Mouse (Mus musculus): Measurements from ENCODE around the gene Fancg. TPM values are rescaled to one million over a fixed set of nuclear protein-coding genes. Genes with fewer than 3 reads are reported as not detected.
"Not testable (repeated sequence)": the region's sequence is repeated elsewhere in the genome, so short reads cannot be mapped to it uniquely, and the experiment has no call there.

The Fancg gene
- total RNA-seq, 2 experiments from 2014 or later = 6.6 to 7.7 TPM

DNA sequence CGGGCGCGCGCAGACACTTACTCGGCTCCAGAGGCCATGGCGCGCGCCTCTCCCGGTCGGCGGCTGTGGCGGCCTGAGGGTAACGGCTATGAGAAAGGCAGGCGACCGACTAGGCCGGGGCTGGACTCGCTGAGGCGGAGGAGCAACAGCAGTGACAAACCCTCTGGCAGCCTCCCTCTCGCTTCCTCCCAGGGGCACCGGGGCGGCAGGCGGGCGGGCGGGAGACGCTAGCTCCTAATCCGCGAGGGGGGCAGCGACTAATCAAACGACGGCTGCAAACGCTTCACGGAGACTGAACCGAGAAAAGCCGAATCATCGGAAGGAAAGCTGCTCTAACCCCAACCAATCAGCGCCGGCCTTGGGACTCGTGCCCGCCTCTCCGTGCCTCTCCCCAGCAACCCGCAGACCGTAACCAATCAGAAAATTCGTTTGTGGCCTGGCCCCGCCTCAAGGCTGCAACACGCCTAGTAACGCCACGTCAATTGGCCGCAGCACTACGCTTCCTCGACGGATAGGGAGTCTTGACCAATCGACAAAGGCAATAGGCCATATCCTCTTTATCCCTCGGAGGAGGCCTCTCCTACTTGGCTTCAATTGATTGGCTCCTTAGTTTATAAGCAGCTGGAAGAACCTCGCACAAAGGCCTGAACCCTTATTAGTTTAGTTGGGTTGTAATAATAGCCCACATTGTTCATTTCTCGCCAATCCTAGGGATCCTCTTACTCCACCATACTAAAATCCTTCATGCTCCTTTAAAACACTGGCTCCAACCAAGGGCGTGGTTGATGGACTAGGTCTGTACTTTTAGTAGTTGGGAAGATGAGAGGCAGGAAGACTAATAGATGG lies 9.9 kb downstream of the Fancg start, which contains the start of gene Vcp:
Vcp (minus strand) TSS at position 367 of the 846 bp plus-strand sequence.
- peak; percentile 94 to 95 for DNase-seq (ENCODE audit: low spot score in 2 of 2)

DNA sequence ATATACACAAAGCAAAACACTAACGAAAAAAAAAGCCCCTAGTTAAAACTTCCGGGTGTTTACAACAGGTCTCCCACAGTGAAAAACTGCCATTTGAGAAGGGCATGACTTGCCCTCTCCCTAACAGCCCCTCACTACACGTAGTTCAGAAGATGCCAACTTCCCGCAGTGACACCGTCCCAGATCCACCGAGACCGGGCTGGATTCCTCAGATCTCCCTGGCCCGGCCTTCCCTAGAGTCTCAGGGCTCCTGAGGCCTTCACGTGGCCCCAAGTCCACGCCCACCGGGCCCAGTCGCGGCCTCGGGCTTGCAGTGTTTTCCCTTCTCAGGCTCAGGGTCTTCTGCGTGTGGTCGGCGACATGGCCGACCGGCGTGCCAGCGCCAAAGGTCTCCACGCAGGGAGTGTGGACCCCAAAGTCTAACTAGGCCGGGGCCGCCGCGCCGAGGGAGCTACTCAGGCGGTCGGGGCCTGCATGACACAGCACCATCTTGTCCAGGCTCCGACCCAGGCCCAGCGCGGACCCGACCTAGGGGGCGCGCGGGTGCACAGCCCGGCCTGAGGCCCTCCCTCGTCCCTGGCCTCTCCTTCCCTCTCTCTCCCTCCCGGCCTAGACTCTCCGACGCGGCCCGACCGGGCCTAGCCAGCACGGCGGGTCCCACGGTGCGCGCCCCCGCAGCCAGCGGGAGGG lies 10.7 kb downstream of the Fancg start:
- peak; percentile 77 to 78 for DNase-seq (ENCODE audit: low spot score in 2 of 2)

DNA sequence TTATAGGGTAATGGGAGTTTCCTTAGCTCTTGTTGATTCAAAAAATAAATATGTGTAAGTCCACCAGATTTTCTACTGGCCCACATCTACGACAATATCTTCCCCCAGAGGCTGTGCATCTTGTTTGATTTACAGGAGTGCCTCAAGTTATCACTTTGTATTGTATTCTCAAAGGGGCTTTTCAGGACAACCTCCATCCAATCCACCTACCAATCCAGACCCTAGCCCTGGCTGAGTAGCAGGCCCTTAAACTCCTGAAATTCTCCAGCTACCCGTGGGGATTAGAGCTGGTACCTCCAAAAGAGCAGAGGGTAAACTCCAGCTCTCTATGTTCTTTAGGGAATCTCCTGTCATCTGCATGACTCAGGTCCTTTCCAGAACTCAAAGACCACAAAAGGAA lies 12.3 kb downstream of the Fancg start:
- no peak for DNase-seq (ENCODE audit: low spot score in 2 of 2)

DNA sequence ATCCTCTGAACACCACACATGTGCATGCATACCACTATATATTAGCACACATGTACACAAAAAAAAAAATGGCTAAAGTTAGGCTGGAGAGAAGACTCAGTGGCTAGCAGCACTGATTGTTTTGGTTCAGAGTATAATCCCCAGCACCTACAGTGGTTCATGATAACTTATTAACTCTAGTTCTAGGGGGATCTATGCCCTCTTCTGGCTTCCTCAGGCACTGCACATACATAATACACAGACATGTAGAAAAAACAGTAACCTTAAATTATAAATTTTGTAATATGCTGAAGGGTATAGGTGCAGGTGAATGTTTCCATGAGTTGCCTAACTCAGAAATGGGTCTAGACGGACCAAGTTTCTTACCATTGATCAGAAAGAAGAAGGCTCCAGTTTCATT lies 22.0 kb downstream of the Fancg start:
- no peak for DNase-seq (ENCODE audit: low spot score in 2 of 2)

DNA sequence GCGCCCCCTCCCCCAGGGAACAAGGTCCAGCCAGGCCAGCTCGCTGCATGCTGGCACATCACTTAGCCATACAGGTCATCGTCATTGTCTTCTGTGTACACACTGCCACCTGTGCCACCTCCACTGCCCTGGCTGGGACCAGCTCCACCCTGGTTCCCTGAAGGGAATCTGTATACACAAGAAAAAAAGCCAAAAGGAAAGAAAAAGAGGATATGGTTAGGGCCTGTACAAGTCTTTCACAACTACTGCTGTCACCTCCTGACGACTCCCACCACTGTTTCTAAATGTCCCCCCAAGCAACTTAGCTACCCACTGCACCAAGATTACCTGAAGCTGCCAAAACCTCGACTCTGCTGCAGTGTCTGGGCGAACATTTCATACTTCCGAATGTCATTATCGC lies 29.8 kb downstream of the Fancg start:
- not testable (repeated sequence) for DNase-seq (ENCODE audit: low spot score in 2 of 2)

DNA sequence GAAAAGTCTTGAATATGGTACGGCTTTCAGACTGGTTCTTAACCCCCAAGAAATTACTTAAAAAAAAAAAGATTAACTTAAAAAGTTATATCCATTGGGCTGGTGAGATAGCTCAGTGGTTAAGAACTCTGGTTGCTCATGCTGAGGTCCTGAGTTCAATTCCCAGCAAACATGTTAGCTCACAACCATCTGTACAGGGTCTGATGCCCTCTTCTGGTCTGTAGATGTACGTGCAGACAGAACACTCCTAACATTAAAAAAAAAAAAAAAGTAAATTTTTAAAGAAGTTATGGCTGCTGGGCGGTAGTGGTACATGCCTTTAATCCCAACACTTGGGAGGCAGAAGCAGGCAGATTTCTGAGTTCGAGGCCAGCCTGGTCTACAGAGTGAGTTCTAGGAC lies 32.2 kb downstream of the Fancg start:
- DNase-seq (ENCODE audit: low spot score in 2 of 2) = no peak

DNA sequence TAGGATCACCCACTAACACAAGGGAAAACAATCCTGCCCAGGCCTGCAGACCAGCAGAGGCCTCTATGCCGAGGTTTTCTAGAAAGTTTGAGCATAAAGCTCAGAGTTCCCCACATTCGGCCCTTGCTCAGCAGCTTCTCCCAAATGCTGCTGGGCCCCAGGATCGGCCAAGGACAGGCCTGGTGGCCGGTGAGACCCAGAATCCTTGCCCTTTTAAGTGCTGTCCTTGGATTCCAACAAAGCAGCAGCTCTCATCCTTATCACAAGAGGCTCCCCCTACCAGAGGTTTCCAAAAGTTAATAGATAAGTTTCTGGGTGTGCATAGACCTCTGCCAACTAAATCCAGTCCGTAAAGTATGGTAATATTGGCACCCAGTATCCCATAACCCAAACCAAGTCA lies 36.4 kb downstream of the Fancg start:
- DNase-seq (ENCODE audit: low spot score in 2 of 2) = no peak

DNA sequence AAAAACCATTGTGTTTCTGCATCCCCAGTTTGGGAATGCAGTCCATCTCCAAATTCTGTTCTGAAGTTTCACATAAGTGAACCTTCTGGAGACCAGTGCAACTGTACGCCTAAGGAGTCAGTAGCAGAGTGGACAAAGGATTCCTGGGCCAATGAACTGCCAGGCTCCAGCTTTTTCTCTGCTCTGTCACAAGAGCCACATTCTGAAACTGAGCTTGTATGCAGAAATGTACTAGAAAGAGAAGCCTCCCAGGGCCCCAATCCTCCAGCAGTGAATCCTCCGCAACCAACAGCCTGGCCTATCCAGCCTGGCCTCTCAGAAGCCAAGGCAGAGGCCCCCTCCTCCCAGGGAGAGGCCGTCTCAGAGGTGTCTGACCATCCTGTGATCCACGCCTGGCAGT lies 37.4 kb downstream of the Fancg start:
- DNase-seq (ENCODE audit: low spot score in 2 of 2) = no peak

DNA sequence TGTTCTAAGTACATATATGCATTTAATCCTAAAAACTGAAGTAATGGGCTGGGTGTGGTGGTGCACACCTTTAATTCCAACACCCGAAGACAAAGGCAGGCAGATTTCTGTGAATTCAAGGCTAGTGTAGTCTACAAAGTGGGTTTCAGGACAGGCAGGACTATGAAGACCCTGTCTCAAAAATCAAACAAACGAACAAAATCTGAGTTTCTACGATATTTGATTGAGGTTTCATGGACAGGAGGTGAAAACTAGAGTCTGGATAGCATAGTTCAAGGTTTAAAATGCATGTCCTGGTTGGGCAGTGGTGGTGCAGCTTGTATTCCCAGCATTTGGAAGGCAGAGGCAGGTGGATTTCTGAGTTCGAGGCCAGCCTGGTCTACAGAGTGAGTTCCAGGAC lies 41.0 kb downstream of the Fancg start, which contains the start of gene 1700022I11Rik:
1700022I11Rik (plus strand) TSS at position 301 of the 400 bp plus-strand sequence.
- DNase-seq (ENCODE audit: low spot score in 2 of 2) = no peak

DNA sequence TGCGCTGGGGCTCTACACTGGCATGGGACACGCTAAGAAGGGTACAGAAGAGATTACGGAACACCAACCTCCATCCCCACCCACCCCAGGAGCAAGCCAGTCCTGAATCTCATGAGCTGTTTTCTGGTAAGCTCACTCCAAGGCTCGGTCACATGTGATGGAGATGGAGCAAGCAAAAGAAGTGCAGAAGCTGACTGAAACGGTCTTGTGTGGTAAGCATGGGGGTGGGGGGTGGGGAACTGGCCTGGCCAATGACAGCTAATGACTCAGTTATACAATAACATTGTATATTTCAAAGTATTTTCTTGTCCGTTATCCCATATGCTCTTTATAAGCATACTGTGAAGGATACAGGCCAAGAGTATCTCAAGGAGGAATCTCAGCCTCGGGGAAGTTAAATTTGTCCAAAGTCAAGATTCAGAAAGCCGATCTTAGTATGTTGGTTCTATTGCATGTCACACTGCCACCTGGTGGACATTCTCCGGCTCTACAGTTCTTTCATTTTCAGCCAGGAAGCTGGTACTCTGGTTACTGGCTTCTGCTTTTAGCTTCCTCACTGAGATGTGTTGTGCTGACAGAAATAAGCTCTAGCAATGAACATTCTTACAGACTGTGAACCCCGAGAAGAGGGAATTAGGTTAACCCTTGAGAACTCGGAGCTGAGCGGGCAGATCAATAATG lies 45.1 kb downstream of the Fancg start:
- DNase-seq (ENCODE audit: low spot score in 2 of 2) = no peak

DNA sequence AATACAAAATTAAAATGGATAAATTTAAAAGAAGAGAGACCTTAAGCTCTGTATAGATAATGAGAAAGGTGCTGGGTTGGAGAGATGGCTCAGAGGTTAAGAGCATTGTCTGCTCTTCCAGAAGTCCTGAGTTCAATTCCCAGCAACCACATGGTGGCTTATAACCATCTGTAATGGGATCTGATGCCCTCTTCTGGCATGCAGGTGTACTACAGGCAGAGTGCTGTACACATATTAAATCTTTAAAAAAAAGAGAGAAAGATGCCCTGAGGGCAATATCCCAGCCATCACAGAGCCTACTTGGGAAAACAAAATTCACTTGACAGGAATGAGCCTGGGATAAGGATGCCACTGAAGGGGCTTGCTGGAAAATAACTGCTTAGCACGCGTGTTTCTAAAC lies 46.8 kb downstream of the Fancg start:
- DNase-seq (ENCODE audit: low spot score in 2 of 2) = no peak

DNA sequence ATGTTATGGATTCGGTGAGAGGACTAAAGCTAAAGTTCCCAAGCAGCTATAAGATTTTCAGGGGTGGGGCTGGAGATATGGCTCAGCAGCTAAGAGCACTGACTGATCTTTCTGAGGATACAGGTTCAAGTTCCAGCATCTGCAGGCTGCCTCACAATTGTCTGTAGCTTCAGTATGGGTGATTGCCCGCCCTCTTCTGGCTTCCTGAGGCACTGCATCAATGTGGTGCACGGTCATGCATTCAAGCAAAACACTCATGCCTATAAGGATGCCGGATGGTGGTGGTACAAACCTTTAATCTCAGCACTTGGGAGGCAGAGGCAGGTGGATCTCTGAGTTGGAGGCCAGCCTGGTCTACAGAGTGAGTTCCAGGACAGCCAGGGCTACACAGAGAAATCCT lies 48.7 kb downstream of the Fancg start:
- DNase-seq (ENCODE audit: low spot score in 2 of 2) = peak; percentile 42 to 61

DNA sequence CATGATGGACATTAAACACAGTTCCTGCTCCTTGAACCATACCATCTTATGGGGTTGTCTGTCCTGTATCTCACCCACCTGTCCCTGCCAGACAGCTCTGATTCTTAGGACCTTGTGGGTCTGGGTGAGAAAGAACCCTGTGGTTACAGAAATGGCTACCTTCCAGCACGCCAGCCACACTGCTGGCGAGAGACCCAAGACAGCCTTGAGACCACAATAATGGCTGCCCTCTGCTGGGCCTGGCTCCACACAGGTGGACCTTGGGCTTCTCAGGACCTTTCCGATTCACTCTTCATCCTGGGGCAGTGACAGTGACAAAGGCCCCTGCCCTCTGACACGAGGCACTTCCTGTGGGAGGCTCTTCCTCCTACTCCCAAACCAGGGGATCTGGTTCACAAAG lies 50.9 kb downstream of the Fancg start:
- no peak for DNase-seq (ENCODE audit: low spot score in 2 of 2)

DNA sequence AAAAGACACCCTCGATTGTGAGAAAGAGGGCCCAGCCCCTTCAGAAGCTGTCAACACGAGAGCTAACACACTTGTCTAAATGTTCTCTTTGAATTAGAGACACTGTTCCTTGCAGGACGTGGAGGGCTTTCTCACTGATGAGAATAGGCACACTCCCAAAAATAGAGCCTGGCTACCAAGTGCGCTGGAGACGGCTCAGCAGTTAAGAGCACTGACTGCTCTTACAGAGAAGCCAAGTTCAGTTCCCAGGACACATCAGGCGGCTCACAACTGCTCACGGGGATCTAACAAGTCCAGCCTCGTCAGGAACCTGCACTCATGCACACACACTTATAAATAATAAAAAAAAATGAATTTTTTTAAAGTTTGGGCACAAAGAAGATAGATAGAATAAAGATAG lies 51.4 kb downstream of the Fancg start:
- DNase-seq (ENCODE audit: low spot score in 2 of 2) = no peak

DNA sequence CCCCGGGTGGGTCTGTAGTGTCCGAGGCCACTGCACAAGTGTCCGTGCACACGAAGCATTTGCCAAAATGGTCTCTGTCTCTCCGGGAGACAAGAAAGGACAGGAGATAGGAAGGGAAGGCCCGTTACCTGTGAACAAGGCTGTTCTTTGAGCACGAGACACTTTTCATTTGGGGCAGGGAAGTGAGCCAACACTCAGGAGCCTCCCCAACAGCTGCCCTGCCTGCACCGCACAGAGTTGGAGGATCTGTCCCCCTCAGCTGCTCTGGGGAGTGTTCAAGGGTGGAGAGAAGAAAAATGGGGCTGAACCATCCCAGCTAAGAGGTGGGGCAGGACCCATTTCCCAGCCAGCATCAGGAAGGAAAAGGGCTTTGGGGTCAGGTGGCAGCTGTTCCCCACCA lies 52.3 kb downstream of the Fancg start:
- DNase-seq (ENCODE audit: low spot score in 2 of 2) = no peak

DNA sequence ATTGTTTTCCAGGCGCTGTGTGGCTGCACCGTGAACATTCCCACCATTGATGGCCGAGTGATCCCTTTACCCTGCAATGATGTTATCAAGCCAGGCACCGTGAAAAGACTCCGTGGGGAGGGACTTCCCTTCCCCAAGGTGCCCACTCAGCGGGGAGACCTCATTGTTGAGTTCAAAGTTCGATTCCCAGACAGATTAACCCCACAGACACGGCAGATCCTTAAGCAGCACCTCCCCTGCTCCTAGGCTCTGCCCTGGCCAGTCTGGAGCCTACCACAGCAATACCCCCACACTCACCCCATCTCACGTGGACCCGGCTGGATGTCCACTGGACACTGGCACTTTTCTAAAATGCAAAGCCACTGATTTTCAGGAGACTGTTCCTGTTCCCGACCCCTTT lies 53.0 kb downstream of the Fancg start:
- DNase-seq (ENCODE audit: low spot score in 2 of 2) = no peak

DNA sequence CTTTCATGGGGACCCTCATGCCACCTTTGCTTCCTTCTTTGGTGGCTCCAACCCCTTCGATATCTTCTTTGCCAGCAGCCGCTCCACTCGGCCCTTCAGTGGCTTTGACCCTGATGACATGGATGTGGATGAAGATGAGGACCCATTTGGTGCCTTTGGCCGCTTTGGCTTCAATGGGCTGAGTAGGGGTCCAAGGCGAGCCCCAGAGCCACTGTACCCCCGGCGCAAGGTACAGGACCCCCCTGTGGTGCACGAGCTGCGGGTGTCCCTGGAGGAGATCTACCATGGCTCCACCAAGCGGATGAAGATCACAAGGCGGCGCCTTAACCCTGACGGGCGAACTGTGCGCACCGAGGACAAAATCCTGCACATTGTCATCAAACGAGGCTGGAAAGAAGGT lies 53.7 kb downstream of the Fancg start:
- no peak for DNase-seq (ENCODE audit: low spot score in 2 of 2)

DNA sequence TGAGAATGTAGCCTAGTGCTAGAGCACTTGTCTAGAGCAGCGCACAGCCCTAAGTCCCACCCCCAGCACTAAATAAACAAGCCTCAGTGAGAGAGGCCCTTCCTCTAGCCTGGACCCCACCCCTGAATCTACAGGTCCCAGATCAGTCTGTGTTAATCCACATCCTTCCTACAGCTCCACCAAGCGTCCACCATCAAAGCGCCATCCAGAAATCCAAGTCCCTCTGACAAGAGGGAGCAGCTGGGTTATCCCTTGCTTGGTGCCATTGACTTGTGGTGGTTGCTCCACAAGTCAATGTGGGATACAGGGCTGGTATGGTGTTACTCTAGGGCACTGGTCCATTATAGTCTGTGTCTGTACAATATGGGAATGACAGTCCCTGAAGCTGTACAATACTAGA lies 55.1 kb downstream of the Fancg start:
- no peak for DNase-seq (ENCODE audit: low spot score in 2 of 2)

DNA sequence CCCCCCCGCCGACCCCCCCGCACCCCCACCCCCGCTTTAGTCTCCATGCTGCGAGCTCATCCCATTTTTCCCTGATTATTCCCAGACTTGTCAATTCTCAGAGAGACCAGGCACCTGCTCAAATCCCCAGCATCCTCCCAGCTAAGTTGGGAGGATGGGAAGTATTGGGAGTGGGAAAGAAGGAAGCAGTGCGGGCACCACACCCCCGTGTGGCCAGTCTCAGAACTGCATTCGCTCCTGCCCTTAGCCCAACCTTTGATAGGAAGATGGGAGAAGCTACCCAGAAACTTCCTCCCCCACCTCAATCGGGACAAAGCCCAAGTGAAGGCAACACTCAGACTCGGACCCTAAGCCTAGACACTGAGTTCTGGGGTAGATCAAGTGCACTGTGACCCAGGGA lies 56.0 kb downstream of the Fancg start:
- peak; percentile 68 to 77 for DNase-seq (ENCODE audit: low spot score in 2 of 2)

DNA sequence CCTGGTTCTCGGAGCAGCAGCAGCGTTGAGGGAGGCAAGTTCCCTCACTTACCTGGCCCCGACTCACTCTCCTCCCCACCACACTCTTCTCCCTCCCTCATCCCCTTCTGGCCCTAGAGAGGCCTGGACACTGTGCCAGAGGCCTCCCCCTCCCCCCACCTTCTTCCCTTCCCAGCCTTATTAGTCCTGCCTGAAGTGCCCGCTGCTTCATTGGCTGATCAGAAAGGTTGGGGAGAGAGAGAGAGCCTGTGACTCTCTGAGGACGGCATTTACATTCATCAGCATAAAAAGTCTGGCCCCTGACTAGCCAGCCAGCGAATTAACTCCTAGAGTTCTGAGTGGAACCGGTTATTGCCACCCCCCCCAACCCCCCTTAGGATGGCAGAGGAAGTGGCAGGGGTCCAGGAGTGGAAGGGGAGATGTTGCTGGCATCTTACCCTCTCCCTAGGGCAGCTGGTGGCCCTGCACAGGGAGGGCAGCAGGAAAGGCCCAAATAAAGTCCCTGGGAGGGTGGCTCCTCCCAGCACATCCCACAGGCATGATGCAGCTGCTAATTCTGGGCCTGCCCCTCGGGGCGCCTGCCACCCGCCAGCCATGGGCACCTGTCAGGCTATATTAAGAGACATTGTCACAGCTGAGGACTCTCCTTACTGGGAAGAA lies 56.7 kb downstream of the Fancg start:
- DNase-seq (ENCODE audit: low spot score in 2 of 2) = no peak

DNA sequence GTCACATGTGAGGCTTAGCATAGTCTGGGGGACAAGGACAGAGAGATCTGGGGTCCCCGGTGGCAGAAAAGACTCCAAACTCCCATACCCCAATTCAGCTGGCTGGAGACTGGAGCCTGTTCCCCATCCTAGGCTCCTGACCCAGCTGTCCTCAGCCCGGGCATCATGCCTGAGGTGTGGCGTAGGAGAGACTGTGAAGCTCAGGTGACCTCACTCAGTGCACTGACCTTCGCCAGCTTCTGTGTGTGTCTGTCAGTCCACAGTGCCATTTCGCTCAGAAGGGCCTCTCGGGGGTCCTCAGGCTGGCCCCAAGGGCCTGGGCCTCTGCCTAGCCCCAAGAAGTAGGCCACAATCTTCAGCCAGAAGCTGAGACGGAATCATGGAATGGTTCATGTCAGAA lies 57.7 kb downstream of the Fancg start:
- no peak for DNase-seq (ENCODE audit: low spot score in 2 of 2)
